Mouse (Mus musculus): ENCODE data around the gene Gm21693. TPM values are rescaled to one million over a fixed set of nuclear protein-coding genes. Genes with fewer than 3 reads are reported as not detected.
"Not testable (repeated sequence)": the region's sequence is repeated elsewhere in the genome, so short reads cannot be mapped to it uniquely, and the experiment has no call there.

The Gm21693 gene
- not detected for total RNA-seq (2021)

GRCm38 (mm10) chrY:3345229-3345628, at the start of gene Gm21693:
Gene Gm21693, minus strand, starts transcription at chrY:3345329.
- DNase-seq; intact Hi-C loops (cut with DNase I): not testable (repeated sequence)

- intact Hi-C loops (cut with DNase I); DNase-seq: not testable (repeated sequence)
These were observed 4.5 kb downstream of the Gm21693 start for GRCm38 (mm10) chrY:3340661-3341060.

- DNase-seq; intact Hi-C loops (cut with DNase I): not testable (repeated sequence)
These were observed 38.8 kb downstream of the Gm21693 start, which contains the start of gene Gm21677 for GRCm38 (mm10) chrY:3306349-3306748. Gene Gm21677, minus strand, starts transcription at chrY:3306449.

Other genes starting within 250 kb of the Gm21693 start
- not detected for gene Gm21677, start 38.9 kb downstream of the Gm21693 start, total RNA-seq (2021)
- not detected for gene Gm21704, start 64.8 kb upstream of the Gm21693 start, total RNA-seq (2021)
- gene Gm21708, start 64.8 kb upstream of the Gm21693 start, total RNA-seq (2021): not detected

Data from heart, postnatal 10 days (tissue).